Mouse (Mus musculus) neural tube, embryonic 14.5 days (tissue): ENCODE results near the gene Slc30a7. TPM values are rescaled to one million over a fixed set of nuclear protein-coding genes. Genes with fewer than 3 reads are reported as not detected.

ENCODE experiments used
- microRNA-seq: library from miRNA; unstranded; fragments of <30 nt; microRNA quantifications from one replicate; pipeline ENCODE4, GENCODE M21; 2016
- polyA plus RNA-seq: library from polyadenylated mRNA; unstranded; fragments of >200 nt; fragmentation: Nextera tagmentation; extraction: Ambion mirVana; gene quantifications from 2 replicates; pipeline ENCODE4 v1.2.1, GENCODE M21; 2014

Gene Slc30a7
- polyA plus RNA-seq, 1 experiment from 2014 or later: 20.5 TPM

Small RNAs within 50 kb of the gene (microRNA-seq; reads per million reads assigned to microRNA genes)
- not detected for gene Mir669n

Other genes starting within 250 kb of the Slc30a7 start
- 29.2 and 33.0 TPM in 2 replicates for gene Dph5, start 119.6 kb downstream of the Slc30a7 start, polyA plus RNA-seq
- gene Extl2, start 56 bp upstream of the Slc30a7 start, polyA plus RNA-seq: 45.8 and 49.3 TPM in 2 replicates
- 24.7 and 31.6 TPM in 2 replicates for gene Vcam1, start 122.3 kb upstream of the Slc30a7 start, polyA plus RNA-seq
- gene Gpr88, start 246.1 kb upstream of the Slc30a7 start, polyA plus RNA-seq: 3.8 and 4.2 TPM in 2 replicates